Comparison of ENCODE assay signal across 19 mouse cellular contexts in the genomic region with DNA sequence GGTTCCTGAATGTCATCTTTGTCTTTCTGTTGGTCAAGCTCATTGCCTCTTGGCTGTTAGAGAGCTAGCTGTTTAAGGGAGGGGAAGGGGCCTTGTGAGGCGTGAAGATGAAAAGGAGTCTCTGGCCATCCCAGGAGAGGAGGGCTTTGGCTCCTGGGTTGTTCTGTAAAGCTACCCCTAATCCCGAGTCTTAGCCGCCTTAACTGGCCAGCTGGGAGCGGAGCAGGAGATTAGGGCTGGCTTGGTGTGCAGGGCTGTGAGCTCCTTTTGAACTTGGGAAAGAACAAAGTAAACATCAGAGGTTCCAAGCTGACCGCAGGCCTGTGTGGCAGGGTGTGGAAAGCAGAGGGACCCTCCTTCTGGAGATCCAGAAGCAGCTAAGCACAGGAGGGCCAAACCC. TPM values are rescaled to one million over a fixed set of nuclear protein-coding genes. Genes with fewer than 3 reads are reported as not detected.
A peak's percentile ranks its signal among the peaks of the same experiment; 100 is the strongest.
DNase-seq lines count a peak whose midpoint lies in the region; ATAC-seq and TF ChIP-seq lines count a peak whose summit lies in the region.
"Had no signal": no experiment of that assay in that cellular context is flagged by ENCODE, and none has a peak within 500 bp of the region (broad histone marks: within the 10 kb centered on the region; RNA-seq: fewer than 3 reads in every experiment).

No protein-coding gene starts in this region.

- no peak overlapping the region for H3K9ac ChIP-seq in hindbrain, postnatal 0 days (replicated peaks; ENCODE audit: low read length)
- no peak overlapping the region for H3K9ac ChIP-seq in lung, embryonic 15.5 days
- no peak overlapping the region for H3K9ac ChIP-seq in embryonic facial prominence, embryonic 15.5 days
- H3K9ac ChIP-seq: forebrain, postnatal 0 days; hindbrain, embryonic 14.5 days; limb, embryonic 12.5 days; liver, embryonic 13.5 days; neural tube, embryonic 12.5 days had no signal

- H3K36me3 ChIP-seq in hindbrain, embryonic 10.5 days, result peaks cover 68% of the 10 kb centered on the region
- H3K36me3 ChIP-seq in hindbrain, postnatal 0 days (ENCODE audit: insufficient read depth, low read length), result no peaks in the 10 kb centered on the region
- H3K36me3 ChIP-seq in lung, embryonic 15.5 days, result no peaks in the 10 kb centered on the region
- H3K36me3 ChIP-seq in embryonic facial prominence, embryonic 15.5 days, result 0 out of 2 replicates have a peak, but pooled peaks cover 6% of the 10 kb centered on the region
- H3K36me3 ChIP-seq: liver, embryonic 13.5 days had no signal

- no peak for ATAC-seq in hindbrain, postnatal 0 days
- no peak for ATAC-seq in lung, embryonic 15.5 days (ENCODE audit: borderline replicate concordance, extremely low read depth, low FRiP score, low TSS enrichment)
- no peak for ATAC-seq in embryonic facial prominence, embryonic 15.5 days (ENCODE audit: insufficient number of reproducible peaks, low FRiP score, low TSS enrichment, low read depth)
- no peak for ATAC-seq in cerebellum, adult (ENCODE audit: insufficient number of reproducible peaks, low FRiP score, low TSS enrichment)
- ATAC-seq: forebrain, postnatal 0 days had no signal

- 0 out of 2 replicates have a peak overlapping the region, but pooled peaks have one; percentile 5 for H3K27ac ChIP-seq in hindbrain, embryonic 10.5 days
- H3K27ac ChIP-seq in hindbrain, postnatal 0 days, result no peak overlapping the region
- H3K27ac ChIP-seq in lung, embryonic 15.5 days, result peak overlapping the region; percentile 79
- H3K27ac ChIP-seq in embryonic facial prominence, embryonic 15.5 days (replicated peaks), result 0 out of 2 replicates have a peak overlapping the region, but pooled peaks have one; percentile 84
- H3K27ac ChIP-seq: hindbrain, embryonic 14.5 days; limb, embryonic 12.5 days; liver, embryonic 13.5 days; neural tube, embryonic 12.5 days had no signal

- H3K4me1 ChIP-seq in hindbrain, embryonic 10.5 days (replicated peaks), result peaks cover 59% of the 10 kb centered on the region
- peaks cover 54% of the 10 kb centered on the region for H3K4me1 ChIP-seq in hindbrain, postnatal 0 days (ENCODE audit: insufficient read depth, low read length)
- peaks cover 94% of the 10 kb centered on the region for H3K4me1 ChIP-seq in lung, embryonic 15.5 days
- peaks cover 88% of the 10 kb centered on the region for H3K4me1 ChIP-seq in embryonic facial prominence, embryonic 15.5 days

- DNase-seq in hindbrain, embryonic 10.5 days (ENCODE audit: low spot score), result no peak
- DNase-seq in hindbrain, postnatal 0 days (ENCODE audit: low spot score), result no peak
- DNase-seq in lung, postnatal 14 days, result no peak
- DNase-seq in retina, postnatal 1 day, result peak; percentile 64
- no peak for DNase-seq in adrenal gland, postnatal 10 days
- DNase-seq: B cell, adult 2 months; cerebellum, adult 2 months; forebrain, postnatal 0 days; heart, postnatal 14 days; kidney, adult 18-20 months; liver, embryonic 13.5 days; right cerebral cortex, postnatal 14 days had no signal

- WGBS in hindbrain, embryonic 10.5 days, result 79% methylated on average over 5 of the region's 5 CpGs
- 74% methylated on average over 5 of the region's 5 CpGs for WGBS in hindbrain, postnatal 0 days
- WGBS in lung, embryonic 15.5 days, result 61% methylated on average over 5 of the region's 5 CpGs
- 73% methylated on average over 5 of the region's 5 CpGs for WGBS in embryonic facial prominence, embryonic 15.5 days

- no peaks in the 10 kb centered on the region for H3K27me3 ChIP-seq in hindbrain, embryonic 10.5 days (ENCODE audit: insufficient read depth, poor library complexity, severe bottlenecking)
- H3K27me3 ChIP-seq in hindbrain, postnatal 0 days (ENCODE audit: insufficient read depth, low read length), result no peaks in the 10 kb centered on the region
- no peaks in the 10 kb centered on the region for H3K27me3 ChIP-seq in lung, embryonic 15.5 days
- H3K27me3 ChIP-seq in embryonic facial prominence, embryonic 15.5 days, result no peaks in the 10 kb centered on the region
- H3K27me3 ChIP-seq: limb, embryonic 12.5 days; liver, embryonic 13.5 days; neural tube, embryonic 12.5 days had no signal

- H3K4me2 ChIP-seq in hindbrain, postnatal 0 days (ENCODE audit: low read depth, low read length), result no peak overlapping the region
- H3K4me2 ChIP-seq in lung, embryonic 15.5 days, result no peak overlapping the region
- no peak overlapping the region for H3K4me2 ChIP-seq in embryonic facial prominence, embryonic 15.5 days (replicated peaks)
- H3K4me2 ChIP-seq: hindbrain, embryonic 14.5 days; limb, embryonic 12.5 days; liver, embryonic 13.5 days; neural tube, embryonic 12.5 days had no signal

- H3K9me3 ChIP-seq in hindbrain, embryonic 10.5 days, result no peaks in the 10 kb centered on the region
- H3K9me3 ChIP-seq in hindbrain, postnatal 0 days (ENCODE audit: low read length), result no peaks in the 10 kb centered on the region
- H3K9me3 ChIP-seq in lung, embryonic 15.5 days, result no peaks in the 10 kb centered on the region
- no peaks in the 10 kb centered on the region for H3K9me3 ChIP-seq in embryonic facial prominence, embryonic 15.5 days (replicated peaks)
- H3K9me3 ChIP-seq: limb, embryonic 12.5 days; liver, embryonic 13.5 days; neural tube, embryonic 12.5 days had no signal

- TF ChIP-seq CTCF in hindbrain, postnatal 0 days (IDR thresholded peaks at IDR 0.05; ENCODE audit: low read depth), result no peak

- no peak overlapping the region for H3K4me3 ChIP-seq in hindbrain, embryonic 10.5 days
- no peak overlapping the region for H3K4me3 ChIP-seq in hindbrain, postnatal 0 days (ENCODE audit: low read length)
- no peak overlapping the region for H3K4me3 ChIP-seq in lung, embryonic 15.5 days
- no peak overlapping the region for H3K4me3 ChIP-seq in embryonic facial prominence, embryonic 15.5 days (replicated peaks)
- H3K4me3 ChIP-seq: erythroblast, embryonic 14.5 days; limb, embryonic 12.5 days; liver, embryonic 13.5 days; neural tube, embryonic 12.5 days had no signal

RNA-seq across cellular contexts. Expression of a gene that starts 53.8 kb away (rescaled TPM):
- 124 and 125 TPM in 2 replicates for polyA plus RNA-seq in hindbrain, embryonic 10.5 days (2016; fragmentation: Nextera tagmentation; extraction: Ambion mirVana)
- total RNA-seq in hindbrain, postnatal 0 days (2014; rRNA removed), result 53.9 and 74.5 TPM in 2 replicates
- 51.1 and 52.2 TPM in 2 replicates for polyA plus RNA-seq in hindbrain, postnatal 0 days (2015; fragmentation: Nextera tagmentation; extraction: Ambion mirVana)
- polyA plus RNA-seq in lung, embryonic 15.5 days (2015; fragmentation: Nextera tagmentation; extraction: Ambion mirVana), result 56.4 TPM in 2 replicates
- 92.6 and 92.9 TPM in 2 replicates for polyA plus RNA-seq in embryonic facial prominence, embryonic 15.5 days (2015; fragmentation: Nextera tagmentation; extraction: Ambion mirVana)
- 10 to 100 TPM; 35.3 to 40.0 TPM for total RNA-seq in adrenal gland, postnatal 10 days (2021)
- polyA plus RNA-seq: erythroblast, embryonic 14.5 days had no signal
